Mouse (Mus musculus): Measurements from ENCODE around the gene Mpig6b.

DNA sequence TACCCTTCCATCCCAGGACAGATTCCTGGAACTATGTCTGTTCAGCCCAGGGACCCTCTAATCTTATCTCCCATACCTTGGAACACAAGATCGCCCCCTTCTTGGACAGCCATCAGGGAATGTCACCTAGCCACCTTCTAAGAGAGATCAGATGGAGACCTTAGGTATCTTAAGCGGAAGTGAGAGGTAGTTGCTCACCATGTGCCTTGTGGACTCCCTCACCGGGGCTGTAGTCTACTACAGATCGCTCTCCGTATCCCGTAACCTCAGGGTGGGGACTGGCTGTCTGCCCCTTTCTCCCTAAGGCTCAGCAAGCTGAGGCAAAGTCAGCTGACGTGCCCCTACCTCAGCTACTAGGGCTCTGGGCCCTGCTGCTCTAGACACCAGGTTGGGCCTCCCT, 38.1 kb upstream of the Mpig6b start:
- TF ChIP-seq CTCF (IDR thresholded peaks at IDR 0.05; ENCODE audit: insufficient read depth, low read length) (no peak), POLR2A (IDR thresholded peaks at IDR 0.05; ENCODE audit: borderline replicate concordance, extremely low read depth, low read depth, low read length) (no peak)

Data from lung, adult 2 months (tissue).